Mouse (Mus musculus) forebrain, postnatal 0 days (tissue): ENCODE measurements around the gene Cds2. TPM values are rescaled to one million over a fixed set of nuclear protein-coding genes. Genes with fewer than 3 reads are reported as not detected.

Source experiments
- ATAC-seq: fragments of 200-750 bp; cut with Nextera tagmentation; 2 replicates; pipeline ENCODE4 v1.8.0; 2017; ENCODE audit warnings: mild to moderate bottlenecking, moderate library complexity
- DNase-seq: peaks from one replicate; pipeline ENCODE4 v3.0.0-alpha.2; 2015
- H3K27ac ChIP-seq: fragments of 300-500 bp; sonication (generic); 2 replicates; pipeline ENCODE4 v1.5.1; 2014; ENCODE audit warnings: low read depth, mild to moderate bottlenecking, antibody characterized with exemption, low read length, moderate library complexity, mixed read lengths
- H3K27me3 ChIP-seq: fragments of 300-500 bp; sonication (generic); 2 replicates; pipeline ENCODE4 v1.6.1; 2014; ENCODE audit warnings: mild to moderate bottlenecking, low read length, mixed read lengths; ENCODE audit not compliant: insufficient read depth
- H3K36me3 ChIP-seq: fragments of 300-500 bp; sonication (generic); 2 replicates; pipeline ENCODE4 v1.6.1; 2014; ENCODE audit warnings: mild to moderate bottlenecking, moderate library complexity; ENCODE audit not compliant: insufficient read depth
- H3K4me1 ChIP-seq: fragments of 300-500 bp; sonication (generic); 2 replicates; pipeline ENCODE4 v1.6.1; 2014; ENCODE audit warnings: antibody characterized with exemption; ENCODE audit not compliant: insufficient read depth
- H3K4me2 ChIP-seq: fragments of 300-500 bp; sonication (generic); 2 replicates; pipeline ENCODE4 v1.6.1; 2014; ENCODE audit warnings: low read depth, mild to moderate bottlenecking, moderate library complexity
- H3K4me3 ChIP-seq: fragments of 300-500 bp; sonication (generic); 2 replicates; pipeline ENCODE4 v1.5.1; 2014; ENCODE audit warnings: low read depth, low read length, mixed read lengths
- H3K9ac ChIP-seq: fragments of 300-500 bp; sonication (generic); 2 replicates; pipeline ENCODE4 v1.6.1; 2014; ENCODE audit warnings: mild to moderate bottlenecking
- H3K9me3 ChIP-seq: fragments of 300-500 bp; sonication (generic); 2 replicates; pipeline ENCODE4 v1.6.1; 2016; ENCODE audit warnings: low read length
- CTCF ChIP-seq: sonication (generic); IDR thresholded peaks from 2 replicates; pipeline ENCODE4 v1.5.1; 2016; ENCODE audit warnings: antibody characterized with exemption, control low read depth, low read depth
- WGBS: fragments of 180-500 bp; shearing (Covaris S2); extraction: QIAGEN DNeasy Blood & Tissue Kit; methylation state at CpG from one replicate; pipeline ENCODE4 v1.1.7; 2014; 5-methylcytosine and 5-hydroxymethylcytosine counted together
- polyA plus RNA-seq: library from polyadenylated mRNA; unstranded; fragments of >200 nt; fragmentation: Nextera tagmentation; extraction: Ambion mirVana; gene quantifications from 2 replicates; pipeline ENCODE4 v1.2.1, GENCODE M21; 2015
- total RNA-seq: library from RNA; depleted of rRNA; stranded (reverse); fragments of >200 nt; gene quantifications from 2 replicates; pipeline ENCODE4 v1.2.3, GENCODE M21; 2014

Gene Cds2
- total and polyA plus RNA-seq, 2 experiments from 2014 or later, result 27.7 to 85.1 TPM

DNA sequence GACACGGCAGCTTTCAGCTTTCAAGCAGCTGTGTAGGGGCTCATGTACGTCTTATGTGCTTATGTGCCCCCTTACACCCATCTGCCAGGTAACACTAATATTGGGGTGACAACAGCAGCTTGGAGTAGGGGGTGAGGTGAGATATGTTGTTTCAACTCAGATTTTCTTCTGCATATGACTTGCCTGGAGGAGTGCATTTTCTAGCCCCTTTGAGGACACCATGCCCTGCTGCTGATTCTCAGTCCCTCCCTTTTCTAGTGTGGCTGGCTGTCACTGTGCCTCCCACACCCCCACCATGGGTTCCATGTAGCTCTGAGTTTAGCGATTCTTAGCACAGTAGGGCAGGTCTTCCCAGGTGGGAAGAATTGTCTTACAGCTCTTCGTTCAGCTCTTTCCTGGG, 38.5 kb downstream of the Cds2 start:
- Histone ChIP-seq H3K4me1 (no peaks in the 10 kb centered on the region), H3K27ac (no peak overlapping the region), H3K9ac (no peak overlapping the region), H3K27me3 (no peaks in the 10 kb centered on the region), H3K9me3 (no peaks in the 10 kb centered on the region), H3K4me2 (no peak overlapping the region), H3K36me3 (peaks cover 85% of the 10 kb centered on the region), H3K4me3 (no peak overlapping the region)
- 93% methylated on average over 4 of the region's 4 CpGs for WGBS
- no peak for TF ChIP-seq CTCF
- no peak for DNase-seq
- ATAC-seq, result no peak

DNA sequence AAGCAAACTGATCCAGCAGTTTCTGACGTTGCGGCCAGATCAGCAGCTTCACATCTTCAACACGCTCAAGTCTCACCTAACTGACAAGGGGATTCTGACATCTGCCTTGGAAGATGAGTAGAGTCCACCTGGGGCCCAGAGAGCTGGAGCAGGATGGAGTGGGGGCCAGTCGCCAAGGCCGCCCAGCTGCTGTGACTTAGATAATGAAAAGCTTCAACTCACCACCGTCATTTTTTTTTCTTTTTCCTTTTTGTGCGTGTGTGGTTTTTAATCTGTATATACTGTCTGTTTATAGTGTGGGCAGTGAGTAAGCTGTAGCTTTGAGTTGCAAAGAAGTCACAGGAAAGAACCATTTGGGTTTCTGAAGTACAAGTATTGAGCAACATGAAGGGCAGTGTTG, 42.2 kb downstream of the Cds2 start:
- no peak for ATAC-seq
- WGBS, result 96% methylated on average over 7 of the region's 7 CpGs
- no peak for TF ChIP-seq CTCF
- H3K36me3 ChIP-seq, result peaks cover 82% of the 10 kb centered on the region
- H3K9me3 ChIP-seq, result no peaks in the 10 kb centered on the region
- H3K9ac ChIP-seq, result no peak overlapping the region
- no peak overlapping the region for H3K4me2 ChIP-seq
- no peak overlapping the region for H3K4me3 ChIP-seq
- no peak overlapping the region for H3K27ac ChIP-seq
- DNase-seq, result no peak
- H3K4me1 ChIP-seq, result no peaks in the 10 kb centered on the region
- no peaks in the 10 kb centered on the region for H3K27me3 ChIP-seq

DNA sequence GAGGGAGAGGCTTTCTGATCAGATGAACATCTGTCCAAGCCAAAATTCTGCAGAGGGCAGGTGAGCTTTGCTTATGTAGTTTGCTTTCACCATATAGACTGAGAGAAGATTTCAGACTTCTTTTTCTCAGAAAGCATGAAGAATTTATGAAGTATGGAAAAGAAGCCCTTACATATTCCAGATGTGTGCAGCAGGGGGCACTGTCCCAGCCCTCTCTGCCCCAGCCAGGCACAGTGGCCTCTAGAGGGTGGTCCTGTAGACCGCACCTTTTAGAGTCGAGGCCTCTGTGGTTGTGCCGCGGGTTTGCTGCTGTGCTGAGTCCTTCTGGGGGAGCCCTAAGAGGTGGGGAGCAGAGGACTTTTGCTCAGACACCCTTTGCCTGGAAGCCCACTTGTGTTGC, 43.0 kb downstream of the Cds2 start:
- Histone ChIP-seq H3K9ac (no peak overlapping the region), H3K27ac (no peak overlapping the region), H3K4me1 (no peaks in the 10 kb centered on the region), H3K9me3 (no peaks in the 10 kb centered on the region), H3K4me3 (no peak overlapping the region), H3K4me2 (no peak overlapping the region), H3K27me3 (no peaks in the 10 kb centered on the region), H3K36me3 (peaks cover 82% of the 10 kb centered on the region)
- WGBS, result 58% methylated on average over 4 of the region's 4 CpGs
- peak; percentile 59 for TF ChIP-seq CTCF
- DNase-seq (no peak), ATAC-seq (peak; percentile 43; the same call in 1 of the 2 replicates)

DNA sequence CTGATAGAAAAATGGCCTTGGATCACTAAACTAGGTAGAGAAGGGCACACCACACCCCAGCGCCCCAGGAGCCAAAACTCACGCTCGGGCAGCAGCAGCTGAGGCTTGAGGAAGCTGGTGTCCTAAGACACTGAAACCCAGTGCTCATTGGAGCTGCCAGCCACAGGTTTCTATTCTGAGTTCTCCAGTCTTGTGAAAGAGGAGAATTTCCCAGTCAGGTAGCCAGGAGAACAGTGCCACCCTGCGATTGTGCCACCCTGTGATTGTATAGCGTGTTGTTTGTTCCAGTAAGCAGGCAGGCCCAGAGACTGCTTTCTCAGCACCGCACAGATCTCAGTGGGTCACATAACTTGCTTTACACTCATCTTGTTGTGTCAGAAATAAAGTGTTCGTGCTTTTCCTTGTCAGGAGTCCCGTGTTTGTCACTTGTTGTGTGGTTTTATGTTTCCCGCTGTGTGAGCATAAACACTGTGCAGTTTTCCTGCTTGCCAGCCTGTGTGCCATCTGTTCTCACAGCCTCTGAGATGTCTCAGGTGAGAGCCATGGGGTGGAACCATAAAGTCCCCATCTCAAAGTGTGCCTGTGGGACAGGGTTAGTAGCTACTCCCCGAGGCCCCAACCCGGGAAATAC, 44.4 kb downstream of the Cds2 start:
- Histone ChIP-seq H3K4me1 (no peaks in the 10 kb centered on the region), H3K27me3 (no peaks in the 10 kb centered on the region), H3K9ac (no peak overlapping the region), H3K4me3 (no peak overlapping the region), H3K9me3 (no peaks in the 10 kb centered on the region), H3K27ac (no peak overlapping the region), H3K4me2 (no peak overlapping the region), H3K36me3 (peaks cover 75% of the 10 kb centered on the region)
- no peak for ATAC-seq
- no peak for TF ChIP-seq CTCF
- no peak for DNase-seq
- WGBS, result 92% methylated on average over 11 of the region's 11 CpGs

DNA sequence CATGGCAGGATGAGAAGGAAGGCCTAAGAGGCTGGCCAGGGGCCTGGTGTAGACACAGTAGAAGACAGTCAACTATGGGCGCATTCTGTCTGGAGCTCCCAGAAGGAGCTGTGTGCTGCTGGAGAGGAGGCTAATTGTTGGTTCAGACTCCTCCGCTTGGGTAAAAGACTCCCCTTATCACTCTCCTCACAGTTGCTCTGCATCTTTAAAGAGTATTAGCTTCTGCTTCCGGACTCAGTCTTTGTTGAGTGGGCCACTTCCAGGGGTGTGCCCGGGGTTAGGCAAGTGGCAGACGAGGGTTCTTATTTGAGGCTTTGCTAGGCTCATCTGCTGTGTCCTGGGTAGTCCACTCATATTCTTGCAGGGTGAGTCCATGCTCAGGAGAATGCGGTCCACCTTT, 45.9 kb downstream of the Cds2 start:
- 94% methylated on average over 6 of the region's 6 CpGs for WGBS
- H3K9ac ChIP-seq, result no peak overlapping the region
- H3K27ac ChIP-seq, result no peak overlapping the region
- no peak for TF ChIP-seq CTCF
- H3K27me3 ChIP-seq, result no peaks in the 10 kb centered on the region
- no peak overlapping the region for H3K4me3 ChIP-seq
- ATAC-seq (no peak), DNase-seq (no peak)
- H3K36me3 ChIP-seq, result peaks cover 60% of the 10 kb centered on the region
- H3K9me3 ChIP-seq, result no peaks in the 10 kb centered on the region
- H3K4me1 ChIP-seq, result no peaks in the 10 kb centered on the region
- no peak overlapping the region for H3K4me2 ChIP-seq

DNA sequence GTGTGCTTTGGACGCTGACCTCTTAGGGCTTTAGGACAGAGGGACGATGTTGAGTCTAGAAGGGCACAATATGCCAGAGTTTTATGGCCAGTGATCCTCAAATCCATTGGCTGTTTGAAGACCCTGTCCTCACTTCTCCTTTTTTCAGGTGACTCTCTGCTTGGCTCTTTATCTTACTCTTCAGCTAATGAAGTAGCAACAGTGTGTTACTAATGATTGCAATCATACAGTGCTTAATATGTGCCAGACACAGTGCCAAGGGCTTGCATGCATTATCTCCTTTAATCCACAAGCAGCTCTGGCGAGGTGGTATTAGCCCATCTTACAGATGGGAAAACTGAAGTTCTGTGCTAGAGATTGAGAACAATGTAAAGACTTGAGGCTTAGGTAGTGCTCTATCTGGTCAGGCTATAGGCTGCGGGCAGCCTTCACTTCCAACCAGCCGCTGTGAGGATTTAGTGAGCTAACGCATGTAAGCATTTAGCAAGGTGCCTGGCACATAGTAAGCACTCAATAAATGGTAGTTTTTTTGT, 46.5 kb downstream of the Cds2 start:
- no peak for DNase-seq
- Histone ChIP-seq H3K4me1 (no peaks in the 10 kb centered on the region), H3K36me3 (peaks cover 57% of the 10 kb centered on the region), H3K4me3 (no peak overlapping the region), H3K9ac (no peak overlapping the region), H3K4me2 (no peak overlapping the region), H3K27me3 (no peaks in the 10 kb centered on the region), H3K27ac (no peak overlapping the region), H3K9me3 (no peaks in the 10 kb centered on the region)
- no peak for TF ChIP-seq CTCF
- ATAC-seq, result no peak
- WGBS, result 95% methylated on average over 6 of the region's 6 CpGs

DNA sequence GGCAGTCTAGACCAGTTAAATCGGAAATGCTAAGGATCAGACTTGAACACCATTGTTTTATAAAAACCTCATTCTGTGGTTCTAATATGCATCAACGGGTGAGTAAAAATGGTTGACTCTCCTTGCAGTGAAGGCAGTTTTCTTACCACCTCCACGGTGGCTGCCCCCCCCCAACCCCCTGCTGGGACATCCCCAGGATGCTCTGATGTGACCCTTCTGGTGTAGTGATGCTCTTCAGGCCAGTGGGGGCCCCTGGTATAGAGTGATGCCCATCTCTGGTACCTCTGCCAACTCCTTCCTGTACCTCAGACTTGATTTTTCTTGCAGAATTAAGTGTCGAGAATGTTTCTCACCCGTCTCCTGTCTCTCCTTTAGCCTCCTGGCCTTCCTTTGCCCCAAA, 49.7 kb downstream of the Cds2 start:
- H3K36me3 ChIP-seq, result peaks cover 25% of the 10 kb centered on the region
- H3K4me3 ChIP-seq, result no peak overlapping the region
- DNase-seq (no peak), ATAC-seq (no peak)
- H3K9me3 ChIP-seq, result no peaks in the 10 kb centered on the region
- H3K27ac ChIP-seq, result no peak overlapping the region
- no peak overlapping the region for H3K9ac ChIP-seq
- no peak overlapping the region for H3K4me2 ChIP-seq
- H3K27me3 ChIP-seq, result no peaks in the 10 kb centered on the region
- no peak for TF ChIP-seq CTCF
- H3K4me1 ChIP-seq, result no peaks in the 10 kb centered on the region
- 85% methylated on average over 5 of the region's 5 CpGs for WGBS

DNA sequence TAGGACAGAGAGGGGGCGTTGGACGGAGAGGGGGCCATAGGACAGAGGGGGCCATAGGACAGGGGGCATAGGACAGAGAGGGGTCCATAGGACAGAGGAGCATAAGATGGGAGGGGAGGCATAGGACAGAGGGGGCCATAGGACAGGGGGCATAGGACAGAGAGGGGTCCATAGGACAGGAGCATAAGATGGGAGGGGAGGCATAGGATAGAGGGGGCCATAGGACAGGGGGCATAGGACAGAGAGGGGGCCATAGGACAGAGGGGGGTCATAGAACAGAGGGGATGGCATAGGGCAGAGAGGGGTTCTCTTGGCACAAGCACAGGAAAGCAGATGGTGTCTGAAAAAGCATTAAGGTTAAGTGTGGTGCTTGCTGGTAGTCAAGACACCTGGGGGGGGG, 50.6 kb downstream of the Cds2 start:
- TF ChIP-seq CTCF, result no peak
- Histone ChIP-seq H3K9me3 (no peaks in the 10 kb centered on the region), H3K4me1 (no peaks in the 10 kb centered on the region), H3K9ac (no peak overlapping the region), H3K27me3 (no peaks in the 10 kb centered on the region), H3K4me3 (no peak overlapping the region), H3K4me2 (no peak overlapping the region), H3K27ac (no peak overlapping the region), H3K36me3 (peaks cover 19% of the 10 kb centered on the region)
- no peak for DNase-seq
- no peak for ATAC-seq
- WGBS, result 96% methylated on average over 2 of the region's 2 CpGs
